Mouse (Mus musculus): ENCODE results near the gene Ganab. TPM values are rescaled to one million over a fixed set of nuclear protein-coding genes. Genes with fewer than 3 reads are reported as not detected.

The Ganab gene
- polyA plus RNA-seq, 2 experiments, result 91.7 to 212 TPM

- Histone ChIP-seq H3K4me3 (replicated peaks; ENCODE audit: low read length) (peak overlapping the region; percentile 91), H3K4me1 (ENCODE audit: control insufficient read depth, insufficient read depth, low read length) (peaks cover 21% of the 10 kb centered on the region), H3K36me3 (ENCODE audit: control insufficient read depth, insufficient read depth, low read length) (peaks cover 61% of the 10 kb centered on the region), H3K27me3 (ENCODE audit: control insufficient read depth, insufficient read depth, low read length) (no peaks in the 10 kb centered on the region), H3K9me3 (ENCODE audit: control insufficient read depth, low read length) (no peaks in the 10 kb centered on the region), H3K9ac (ENCODE audit: low read depth, low read length, severe bottlenecking) (peak overlapping the region; percentile 97), H3K4me2 (replicated peaks; ENCODE audit: low read depth, low read length, severe bottlenecking) (peak overlapping the region; percentile 61), H3K27ac (replicated peaks; ENCODE audit: low read depth, low read length) (peak overlapping the region; percentile 94)
- DNase-seq (ENCODE audit: low spot score), result peak; percentile 47
- peak; percentile 38 for ATAC-seq (ENCODE audit: low FRiP score, low read depth)
- no peak for TF ChIP-seq POLR2A (IDR thresholded peaks at IDR 0.05; ENCODE audit: borderline replicate concordance, extremely low read depth, insufficient read depth, insufficient read length)
- WGBS, result under 1% methylated on average over 36 of the region's 46 CpGs
Observed at GRCm38 (mm10) chr19:8942276-8942964, 44.5 kb downstream of the Ganab start.

GRCm38 (mm10) chr19:8943047-8943446, 45.2 kb downstream of the Ganab start:
- peaks cover 62% of the 10 kb centered on the region for H3K36me3 ChIP-seq (ENCODE audit: control insufficient read depth, insufficient read depth, low read length)
- no peaks in the 10 kb centered on the region for H3K27me3 ChIP-seq (ENCODE audit: control insufficient read depth, insufficient read depth, low read length)
- DNase-seq (ENCODE audit: low spot score) (no peak), ATAC-seq (ENCODE audit: low FRiP score, low read depth) (no peak)
- TF ChIP-seq POLR2A (IDR thresholded peaks at IDR 0.05; ENCODE audit: borderline replicate concordance, extremely low read depth, insufficient read depth, insufficient read length), result no peak
- peak overlapping the region; percentile 94; the same call in 1 of the 2 replicates for H3K27ac ChIP-seq (replicated peaks; ENCODE audit: low read depth, low read length)
- H3K9me3 ChIP-seq (ENCODE audit: control insufficient read depth, low read length), result no peaks in the 10 kb centered on the region
- H3K4me2 ChIP-seq (replicated peaks; ENCODE audit: low read depth, low read length, severe bottlenecking), result peak overlapping the region; percentile 61
- H3K4me1 ChIP-seq (ENCODE audit: control insufficient read depth, insufficient read depth, low read length), result peaks cover 21% of the 10 kb centered on the region
- 75% methylated on average over 2 of the region's 2 CpGs for WGBS
- H3K4me3 ChIP-seq (replicated peaks; ENCODE audit: low read length), result peak overlapping the region; percentile 91
- peak overlapping the region; percentile 97 for H3K9ac ChIP-seq (ENCODE audit: low read depth, low read length, severe bottlenecking)

- peaks cover 62% of the 10 kb centered on the region for H3K36me3 ChIP-seq (ENCODE audit: control insufficient read depth, insufficient read depth, low read length)
- 44% methylated on average over 5 of the region's 5 CpGs for WGBS
- TF ChIP-seq POLR2A (IDR thresholded peaks at IDR 0.05; ENCODE audit: borderline replicate concordance, extremely low read depth, insufficient read depth, insufficient read length), result no peak
- peaks cover 21% of the 10 kb centered on the region for H3K4me1 ChIP-seq (ENCODE audit: control insufficient read depth, insufficient read depth, low read length)
- H3K9me3 ChIP-seq (ENCODE audit: control insufficient read depth, low read length), result no peaks in the 10 kb centered on the region
- no peak for ATAC-seq (ENCODE audit: low FRiP score, low read depth)
- peak overlapping the region; percentile 28; the same call in 1 of the 2 replicates for H3K9ac ChIP-seq (ENCODE audit: low read depth, low read length, severe bottlenecking)
- peak; percentile 23 for DNase-seq (ENCODE audit: low spot score)
- peak overlapping the region; percentile 61 for H3K4me2 ChIP-seq (replicated peaks; ENCODE audit: low read depth, low read length, severe bottlenecking)
- peak overlapping the region; percentile 18; the same call in 1 of the 2 replicates for H3K4me3 ChIP-seq (replicated peaks; ENCODE audit: low read length)
- H3K27me3 ChIP-seq (ENCODE audit: control insufficient read depth, insufficient read depth, low read length), result no peaks in the 10 kb centered on the region
- H3K27ac ChIP-seq (replicated peaks; ENCODE audit: low read depth, low read length), result 0 out of 2 replicates have a peak overlapping the region, but pooled peaks have one; percentile 9
Observed at GRCm38 (mm10) chr19:8944062-8944461, 46.2 kb downstream of the Ganab start.

- Histone ChIP-seq H3K4me2 (replicated peaks; ENCODE audit: low read depth, low read length, severe bottlenecking) (peak overlapping the region; percentile 61; the same call in 1 of the 2 replicates), H3K4me3 (replicated peaks; ENCODE audit: low read length) (peak overlapping the region; percentile 18), H3K9me3 (ENCODE audit: control insufficient read depth, low read length) (no peaks in the 10 kb centered on the region), H3K9ac (ENCODE audit: low read depth, low read length, severe bottlenecking) (peak overlapping the region; percentile 13; the same call in 1 of the 2 replicates), H3K4me1 (ENCODE audit: control insufficient read depth, insufficient read depth, low read length) (peaks cover 21% of the 10 kb centered on the region), H3K36me3 (ENCODE audit: control insufficient read depth, insufficient read depth, low read length) (peaks cover 61% of the 10 kb centered on the region), H3K27me3 (ENCODE audit: control insufficient read depth, insufficient read depth, low read length) (no peaks in the 10 kb centered on the region), H3K27ac (replicated peaks; ENCODE audit: low read depth, low read length) (no peak overlapping the region)
- WGBS, result 27% methylated on average over 5 of the region's 5 CpGs
- no peak for TF ChIP-seq POLR2A (IDR thresholded peaks at IDR 0.05; ENCODE audit: borderline replicate concordance, extremely low read depth, insufficient read depth, insufficient read length)
- ATAC-seq (ENCODE audit: low FRiP score, low read depth) (no peak), DNase-seq (ENCODE audit: low spot score) (peak; percentile 89)
Observed at GRCm38 (mm10) chr19:8944750-8945149, 46.9 kb downstream of the Ganab start.

- H3K36me3 ChIP-seq (ENCODE audit: control insufficient read depth, insufficient read depth, low read length), result peaks cover 63% of the 10 kb centered on the region
- no peak for DNase-seq (ENCODE audit: low spot score)
- WGBS, result 84% methylated on average over 6 of the region's 6 CpGs
- H3K27me3 ChIP-seq (ENCODE audit: control insufficient read depth, insufficient read depth, low read length), result no peaks in the 10 kb centered on the region
- H3K4me2 ChIP-seq (replicated peaks; ENCODE audit: low read depth, low read length, severe bottlenecking), result peak overlapping the region; percentile 61
- H3K9me3 ChIP-seq (ENCODE audit: control insufficient read depth, low read length), result no peaks in the 10 kb centered on the region
- peak overlapping the region; percentile 13; the same call in 1 of the 2 replicates for H3K9ac ChIP-seq (ENCODE audit: low read depth, low read length, severe bottlenecking)
- H3K4me3 ChIP-seq (replicated peaks; ENCODE audit: low read length), result peak overlapping the region; percentile 18
- ATAC-seq (ENCODE audit: low FRiP score, low read depth), result no peak
- peaks cover 21% of the 10 kb centered on the region for H3K4me1 ChIP-seq (ENCODE audit: control insufficient read depth, insufficient read depth, low read length)
- TF ChIP-seq POLR2A (IDR thresholded peaks at IDR 0.05; ENCODE audit: borderline replicate concordance, extremely low read depth, insufficient read depth, insufficient read length), result no peak
- no peak overlapping the region for H3K27ac ChIP-seq (replicated peaks; ENCODE audit: low read depth, low read length)
Observed at GRCm38 (mm10) chr19:8945251-8945650, 47.4 kb downstream of the Ganab start.

Data from limb, embryonic 14.5 days (tissue).